Mouse (Mus musculus) cerebellum, postnatal 10 days (tissue): ENCODE measurements at regions not wholly inside any gene's neighbourhood (a gene's known extent, or its start where the extent isn't known, plus 50 kb on each side); places are given as distances from the start of the nearest gene placed in this dataset.
"Not testable (repeated sequence)": the region's sequence is repeated elsewhere in the genome, so short reads cannot be mapped to it uniquely, and the experiment has no call there.

Source experiments
- DNase-seq, 2 experiments: peaks; one replicate each; pipeline ENCODE4 v3.0.0; 2021; ENCODE audit warnings: mixed read lengths in 2 of 2

DNA sequence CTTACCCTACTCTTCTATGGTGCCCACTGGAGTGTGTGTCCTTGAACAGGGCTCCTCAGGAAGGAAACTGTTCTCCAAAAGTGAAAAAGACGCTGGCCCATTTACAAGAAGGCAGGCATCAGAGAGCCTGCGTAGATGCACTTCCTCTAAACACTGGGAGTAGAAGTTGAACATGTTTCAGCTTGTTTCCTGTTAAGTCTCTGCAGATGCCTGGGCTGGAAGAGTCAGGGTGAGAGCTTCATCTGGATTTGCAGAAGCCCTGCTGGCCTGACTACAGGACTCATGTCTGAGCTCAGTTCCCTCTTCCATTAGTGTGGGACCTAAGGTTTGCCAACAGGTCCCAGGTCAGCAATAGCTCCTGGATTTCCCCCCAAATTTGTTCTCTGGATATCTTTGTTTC is 54.7 kb upstream of the Nlrp1b start:
- no peak for DNase-seq

- not testable (repeated sequence) for DNase-seq
Measured at GRCm38 (mm10) chr11:71288243-71288642, 57.7 kb upstream of the Nlrp1b start.

GRCm38 (mm10) chr11:71289490-71289889 is 59.0 kb upstream of the Nlrp1b start:
- no peak for DNase-seq

- no peak for DNase-seq
Measured at GRCm38 (mm10) chr11:71299479-71299878, 68.9 kb upstream of the Nlrp1b start.

- DNase-seq, result peak in 1 of 2 experiments; percentile 27
Measured at GRCm38 (mm10) chr11:71323439-71323838, 92.9 kb upstream of the Nlrp1b start.

DNA sequence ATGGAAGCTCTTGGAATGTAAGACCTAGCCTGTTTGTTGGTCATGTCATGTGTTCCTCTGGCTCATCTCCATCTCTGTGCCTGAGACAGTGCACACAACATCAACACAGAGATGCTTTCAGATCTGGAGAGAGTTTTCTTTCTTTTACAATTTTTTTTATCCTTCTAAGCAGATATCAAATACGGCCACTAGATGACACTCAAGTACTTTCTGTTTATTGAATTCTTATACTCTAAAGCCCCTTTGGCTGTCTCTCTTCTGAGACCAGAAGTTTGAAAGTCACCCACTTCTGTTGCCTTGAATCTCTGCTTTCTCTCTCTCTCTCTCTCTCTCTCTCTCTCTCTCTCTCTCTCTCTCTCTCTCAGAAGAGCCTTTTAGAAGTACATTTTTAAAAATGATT is 106.9 kb upstream of the Nlrp1b start:
- DNase-seq, result peak in 1 of 2 experiments; percentile 39

GRCm38 (mm10) chr11:71346024-71346423 is 115.5 kb upstream of the Nlrp1b start:
- peak; percentile 90 for DNase-seq

- peak; percentile 20 to 24 for DNase-seq
Measured at GRCm38 (mm10) chr11:71357089-71357488, 126.6 kb upstream of the Nlrp1b start.

DNA sequence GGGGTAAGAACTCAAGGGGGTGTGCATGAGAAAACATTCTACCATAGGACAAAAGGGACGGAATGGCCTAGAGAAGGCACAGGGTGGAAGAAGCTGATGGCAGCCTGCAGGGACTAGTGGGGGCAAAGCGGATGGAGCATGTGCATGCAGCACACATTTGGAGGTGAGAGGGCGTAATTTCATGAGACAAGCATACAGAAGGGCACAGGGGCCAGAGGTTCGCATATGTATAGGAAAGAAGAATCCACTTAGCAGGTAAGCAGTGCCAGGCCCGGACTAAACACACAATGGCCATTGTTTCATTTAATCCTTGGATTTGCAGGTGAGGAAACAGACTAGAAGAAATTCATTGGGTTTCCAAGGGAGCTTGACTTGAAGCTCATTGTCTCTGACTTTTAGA is 130.3 kb upstream of the Nlrp1b start:
- no peak for DNase-seq

- DNase-seq, result no peak
Measured at GRCm38 (mm10) chr11:71371871-71372270, 141.3 kb upstream of the Nlrp1b start.

- DNase-seq, result peak in 1 of 2 experiments; percentile 19
Measured at GRCm38 (mm10) chr11:71375132-71375531, 144.6 kb upstream of the Nlrp1b start.

GRCm38 (mm10) chr11:71388411-71388810 is 157.9 kb upstream of the Nlrp1b start:
- no peak for DNase-seq

DNA sequence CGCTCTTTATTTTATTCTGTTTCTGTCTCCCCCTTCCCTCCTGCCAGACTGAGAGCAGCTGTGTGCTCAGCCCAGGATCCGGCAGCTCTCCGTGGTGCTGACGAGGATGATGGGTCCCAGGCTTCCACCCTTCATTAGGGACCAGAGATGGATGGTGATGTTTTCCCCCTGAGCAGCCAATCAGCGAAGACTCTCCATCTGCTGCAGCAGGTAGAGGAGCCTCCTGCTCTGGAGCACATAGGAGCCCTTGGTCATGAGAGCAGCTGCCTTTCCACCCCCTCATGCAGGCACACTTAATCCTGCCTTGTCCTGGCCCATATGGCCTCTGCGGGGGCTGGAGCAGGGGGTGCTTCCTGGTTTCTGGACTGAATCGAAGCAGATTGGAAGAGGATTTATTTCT is 159.1 kb upstream of the Nlrp1b start:
- peak; percentile 78 to 88 for DNase-seq

- peak in 1 of 2 experiments; percentile 51 for DNase-seq
Measured at GRCm38 (mm10) chr11:71390151-71390550, 159.6 kb upstream of the Nlrp1b start.

- peak in 1 of 2 experiments; percentile 36 for DNase-seq
Measured at GRCm38 (mm10) chr11:71390616-71391015, 160.1 kb upstream of the Nlrp1b start.

- peak; percentile 61 to 62 for DNase-seq
Measured at GRCm38 (mm10) chr11:71393406-71393805, 162.9 kb upstream of the Nlrp1b start.

GRCm38 (mm10) chr11:71395023-71395422 is 164.5 kb upstream of the Nlrp1b start:
- no peak for DNase-seq

DNA sequence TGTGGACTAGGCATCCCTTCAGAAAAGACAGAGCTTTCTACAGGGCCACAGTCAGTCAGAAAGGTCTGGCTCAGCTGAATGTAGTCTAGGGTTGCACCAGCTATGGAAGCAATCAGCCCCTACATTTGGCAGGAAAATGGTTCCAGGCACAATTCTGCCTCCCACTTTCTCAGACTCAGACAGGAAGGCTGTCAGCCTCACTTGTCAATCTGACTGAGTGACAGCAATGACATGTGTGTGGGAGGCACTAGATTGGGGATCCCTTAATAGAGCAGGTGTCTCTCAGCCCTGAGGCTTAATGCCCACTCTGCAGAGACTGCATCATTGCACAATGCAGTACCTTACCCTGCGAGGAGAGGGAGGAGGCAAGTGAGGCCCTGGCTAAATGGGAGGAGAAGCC is 165.1 kb upstream of the Nlrp1b start:
- no peak for DNase-seq

- no peak for DNase-seq
Measured at GRCm38 (mm10) chr11:71400351-71400750, 169.8 kb upstream of the Nlrp1b start.

GRCm38 (mm10) chr11:71401411-71402276 is 171.1 kb upstream of the Nlrp1b start:
- DNase-seq, result no peak

DNA sequence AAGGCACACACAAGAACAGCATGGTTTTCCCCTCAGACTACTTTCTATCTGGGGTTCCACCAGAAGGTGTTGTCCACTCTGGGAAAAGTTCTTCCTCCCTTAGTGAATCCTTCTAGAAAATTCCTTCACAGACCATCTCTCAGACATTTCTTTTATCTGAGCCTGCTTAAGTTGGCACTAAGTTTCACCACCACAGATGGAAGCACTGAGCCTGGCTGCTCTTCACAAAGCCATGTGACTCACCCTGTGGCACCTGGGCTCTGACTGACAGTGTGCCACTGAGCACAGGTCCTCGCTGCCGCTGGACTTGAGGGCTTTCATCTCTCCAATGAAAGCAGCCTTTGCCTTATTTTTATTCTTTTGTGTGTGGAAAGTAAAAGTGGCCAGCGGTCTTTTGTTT is 173.8 kb upstream of the Nlrp1b start:
- DNase-seq, result peak; percentile 56 to 62

DNA sequence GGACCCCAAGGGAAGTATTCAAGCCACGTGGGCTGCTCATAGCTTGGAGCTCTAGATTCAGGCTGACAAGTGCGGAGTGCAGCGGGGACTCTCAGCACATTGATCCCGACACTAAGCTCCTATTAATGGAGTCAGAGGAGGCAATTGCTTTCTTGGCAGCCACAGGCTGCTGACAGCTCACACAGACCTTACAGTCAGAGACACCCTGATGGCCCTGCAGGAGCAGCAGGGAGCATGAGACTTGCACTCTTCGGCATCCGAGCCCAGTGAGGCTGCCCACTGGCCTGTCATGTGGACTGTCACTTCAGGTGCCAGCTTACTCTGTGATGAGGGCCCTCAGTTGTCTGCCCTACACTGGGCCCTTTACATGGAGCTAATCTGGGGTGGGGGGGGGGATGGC is 176.5 kb upstream of the Nlrp1b start:
- peak; percentile 24 to 44 for DNase-seq

DNA sequence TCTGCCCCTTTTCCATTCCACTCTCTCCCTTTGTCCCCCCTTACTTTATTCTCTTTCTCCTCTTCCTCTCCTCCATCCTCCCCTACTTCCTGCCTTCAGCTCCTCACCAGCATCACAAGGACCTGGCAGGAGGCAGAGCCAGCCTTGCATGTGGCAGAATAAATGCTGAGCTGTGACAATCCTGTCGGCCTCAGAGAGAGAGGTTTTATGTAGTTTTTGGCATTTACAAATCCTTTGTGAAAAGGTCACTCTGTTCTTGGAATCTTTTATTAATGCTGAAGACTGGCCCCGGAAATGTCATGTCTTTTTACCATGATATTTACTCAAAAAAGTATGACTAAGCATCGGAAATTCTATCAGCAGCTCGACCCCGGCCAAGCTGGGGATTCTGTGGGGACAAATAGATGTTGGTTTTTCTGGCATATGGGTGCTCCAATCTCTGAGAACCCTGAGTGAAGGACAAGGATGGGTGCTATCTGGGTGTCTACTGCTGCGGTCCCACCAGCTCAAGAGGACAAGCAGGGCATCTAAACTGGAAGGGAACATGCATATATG is 178.8 kb upstream of the Nlrp1b start:
- no peak for DNase-seq

GRCm38 (mm10) chr11:71410582-71410981 is 180.0 kb upstream of the Nlrp1b start:
- DNase-seq, result no peak
